Mouse (Mus musculus) ES-Bruce4 (cell line): ENCODE results near the gene Uchl4.

Experiments used
- CTCF ChIP-seq: IDR thresholded peaks from one replicate; pipeline ENCODE4 v1.8.1; 2011; ENCODE audit warnings: low read depth, low read length
- EP300 ChIP-seq: IDR thresholded peaks from 2 replicates; pipeline ENCODE4 v1.6.1; 2011; ENCODE audit warnings: low read depth, low read length; ENCODE audit not compliant: insufficient read depth
- POLR2A ChIP-seq: IDR thresholded peaks from one replicate; pipeline ENCODE4 v1.8.1; 2011; ENCODE audit warnings: low read length; ENCODE audit not compliant: insufficient read depth

- no peak for TF ChIP-seq CTCF
- peak; percentile 26 for TF ChIP-seq POLR2A
- peak; percentile 53; the same call in 1 of the 2 replicates for TF ChIP-seq EP300
These were observed 32.2 kb downstream of the Uchl4 start for GRCm38 (mm10) chr9:64267231-64267630.
